Mouse (Mus musculus) midbrain, embryonic 11.5 days (tissue): ENCODE results near the gene Lkaaear1. TPM values are rescaled to one million over a fixed set of nuclear protein-coding genes. Genes with fewer than 3 reads are reported as not detected.

Experiments used
- ATAC-seq: fragments of 200-750 bp; cut with Nextera tagmentation; 2 replicates; pipeline ENCODE4 v1.8.0; 2017; ENCODE audit warnings: moderate TSS enrichment, moderate library complexity; ENCODE audit not compliant: low FRiP score
- DNase-seq: peaks from one replicate; pipeline ENCODE4 v3.0.0; 2015; ENCODE audit warnings: low spot score; ENCODE audit errors: missing footprints
- H3K27ac ChIP-seq: fragments of 300-500 bp; sonication (generic); 2 replicates; pipeline ENCODE4 v1.5.1; 2014; ENCODE audit warnings: low read depth, low read length
- H3K27me3 ChIP-seq: fragments of 300-500 bp; sonication (generic); 2 replicates; pipeline ENCODE4 v1.6.1; 2014; ENCODE audit warnings: mild to moderate bottlenecking, low read length, moderate library complexity, mixed read lengths; ENCODE audit not compliant: control insufficient read depth, insufficient read depth
- H3K36me3 ChIP-seq: fragments of 300-500 bp; sonication (generic); 2 replicates; pipeline ENCODE4 v1.6.1; 2014; ENCODE audit warnings: mild to moderate bottlenecking, low read length, moderate library complexity, mixed read lengths; ENCODE audit not compliant: control insufficient read depth, insufficient read depth
- H3K4me1 ChIP-seq: fragments of 300-500 bp; sonication (generic); 2 replicates; pipeline ENCODE4 v1.6.1; 2014; ENCODE audit warnings: low read length; ENCODE audit not compliant: control insufficient read depth, insufficient read depth
- H3K4me2 ChIP-seq: fragments of 300-500 bp; sonication (generic); 2 replicates; pipeline ENCODE4 v1.6.1; 2014; ENCODE audit warnings: mild to moderate bottlenecking, moderate library complexity
- H3K4me3 ChIP-seq: fragments of 300-500 bp; sonication (generic); 2 replicates; pipeline ENCODE4 v1.5.1; 2014; ENCODE audit warnings: low read depth, low read length
- H3K9ac ChIP-seq: fragments of 300-500 bp; sonication (generic); 2 replicates; pipeline ENCODE4 v1.6.1; 2014; ENCODE audit warnings: low read length
- H3K9me3 ChIP-seq: fragments of 300-500 bp; sonication (generic); 2 replicates; pipeline ENCODE4 v1.6.1; 2016; ENCODE audit warnings: low read length; ENCODE audit not compliant: control insufficient read depth
- WGBS: fragments of 180-500 bp; shearing (Covaris S2); extraction: QIAGEN DNeasy Blood & Tissue Kit; methylation state at CpG from one replicate; pipeline ENCODE4 v1.1.7; 2014; 5-methylcytosine and 5-hydroxymethylcytosine counted together
- polyA plus RNA-seq: library from polyadenylated mRNA; unstranded; fragments of >200 nt; fragmentation: Nextera tagmentation; extraction: Ambion mirVana; gene quantifications from 2 replicates; pipeline ENCODE4 v1.2.1, GENCODE M21; 2014

Gene Lkaaear1
- polyA plus RNA-seq, 1 experiment from 2014 or later, result not detected

GRCm38 (mm10) chr2:181677755-181678098 is 20.5 kb downstream of the Lkaaear1 start:
- WGBS, result 62% methylated on average over 3 of the region's 3 CpGs
- no peak overlapping the region for H3K27ac ChIP-seq
- H3K36me3 ChIP-seq, result no peaks in the 10 kb centered on the region
- no peak overlapping the region for H3K9ac ChIP-seq
- ATAC-seq (no peak), DNase-seq (no peak)
- H3K4me1 ChIP-seq, result peaks cover 16% of the 10 kb centered on the region
- H3K4me2 ChIP-seq, result no peak overlapping the region
- no peaks in the 10 kb centered on the region for H3K9me3 ChIP-seq
- no peak overlapping the region for H3K4me3 ChIP-seq
- H3K27me3 ChIP-seq, result peaks cover 12% of the 10 kb centered on the region

GRCm38 (mm10) chr2:181677096-181677754 is 21.0 kb downstream of the Lkaaear1 start:
- Histone ChIP-seq H3K27me3 (peaks cover 17% of the 10 kb centered on the region), H3K9me3 (no peaks in the 10 kb centered on the region), H3K4me3 (no peak overlapping the region), H3K9ac (no peak overlapping the region), H3K36me3 (no peaks in the 10 kb centered on the region), H3K4me1 (peaks cover 16% of the 10 kb centered on the region), H3K4me2 (no peak overlapping the region), H3K27ac (no peak overlapping the region)
- ATAC-seq (no peak), DNase-seq (no peak)
- WGBS, result 61% methylated on average over 5 of the region's 5 CpGs

GRCm38 (mm10) chr2:181676424-181676823 is 21.8 kb downstream of the Lkaaear1 start:
- H3K27ac ChIP-seq, result no peak overlapping the region
- ATAC-seq (no peak), DNase-seq (no peak)

GRCm38 (mm10) chr2:181675454-181675853 is 22.8 kb downstream of the Lkaaear1 start:
- DNase-seq (peak; percentile 93), ATAC-seq (peak; percentile 40; the same call in 1 of the 2 replicates)
- 4% methylated on average over 14 of the region's 14 CpGs for WGBS
- Histone ChIP-seq H3K9ac (peak overlapping the region; percentile 40; the same call in 1 of the 2 replicates), H3K9me3 (no peaks in the 10 kb centered on the region), H3K36me3 (no peaks in the 10 kb centered on the region), H3K27ac (no peak overlapping the region), H3K4me1 (peaks cover 14% of the 10 kb centered on the region), H3K4me3 (no peak overlapping the region), H3K4me2 (peak overlapping the region; percentile 32), H3K27me3 (peaks cover 34% of the 10 kb centered on the region)

More at GRCm38 (mm10) chr2:181676424-181676823, 21.8 kb downstream of the Lkaaear1 start:
- Histone ChIP-seq H3K9ac (no peak overlapping the region), H3K27me3 (peaks cover 25% of the 10 kb centered on the region), H3K9me3 (no peaks in the 10 kb centered on the region), H3K36me3 (no peaks in the 10 kb centered on the region), H3K4me1 (peaks cover 16% of the 10 kb centered on the region), H3K4me3 (no peak overlapping the region), H3K4me2 (no peak overlapping the region)
- WGBS, result 33% methylated on average over 2 of the region's 2 CpGs

- Histone ChIP-seq H3K27ac (no peak overlapping the region), H3K9ac (no peak overlapping the region), H3K4me3 (no peak overlapping the region), H3K9me3 (no peaks in the 10 kb centered on the region), H3K4me2 (no peak overlapping the region), H3K27me3 (peaks cover 39% of the 10 kb centered on the region), H3K36me3 (no peaks in the 10 kb centered on the region), H3K4me1 (peaks cover 13% of the 10 kb centered on the region)
- 82% methylated on average over 4 of the region's 4 CpGs for WGBS
- no peak for ATAC-seq
- DNase-seq, result no peak
Observed at GRCm38 (mm10) chr2:181674934-181675333, 23.3 kb downstream of the Lkaaear1 start.

GRCm38 (mm10) chr2:181673501-181673900 is 24.7 kb downstream of the Lkaaear1 start:
- Histone ChIP-seq H3K27me3 (peaks cover 53% of the 10 kb centered on the region), H3K4me2 (no peak overlapping the region), H3K4me3 (no peak overlapping the region), H3K9ac (no peak overlapping the region), H3K27ac (no peak overlapping the region), H3K36me3 (no peaks in the 10 kb centered on the region), H3K9me3 (no peaks in the 10 kb centered on the region), H3K4me1 (peaks cover 9% of the 10 kb centered on the region)
- DNase-seq (no peak), ATAC-seq (no peak)
- 46% methylated on average over 1 of the region's 1 CpGs for WGBS

GRCm38 (mm10) chr2:181671984-181672383 is 26.3 kb downstream of the Lkaaear1 start:
- H3K4me3 ChIP-seq, result no peak overlapping the region
- H3K9ac ChIP-seq, result no peak overlapping the region
- DNase-seq, result peak; percentile 84
- H3K27ac ChIP-seq, result no peak overlapping the region
- ATAC-seq, result no peak
- peaks cover 9% of the 10 kb centered on the region for H3K4me1 ChIP-seq
- 23% methylated on average over 7 of the region's 7 CpGs for WGBS
- no peaks in the 10 kb centered on the region for H3K36me3 ChIP-seq
- H3K9me3 ChIP-seq, result no peaks in the 10 kb centered on the region
- H3K4me2 ChIP-seq, result no peak overlapping the region
- H3K27me3 ChIP-seq, result peaks cover 57% of the 10 kb centered on the region

GRCm38 (mm10) chr2:181671326-181671725 is 26.9 kb downstream of the Lkaaear1 start, which contains the start of gene Sox18:
TSS of gene Sox18 (minus strand) at chr2:181671640.
- H3K4me3 ChIP-seq, result peak within 1 kb of the TSS; percentile 26
- H3K9me3 ChIP-seq, result no peaks in the 10 kb centered on the region
- peaks cover 57% of the 10 kb centered on the region for H3K27me3 ChIP-seq
- H3K9ac ChIP-seq, result no peak within 1 kb of the TSS
- WGBS, result under 1% methylated on average over 43 of the region's 43 CpGs
- DNase-seq (no peak), ATAC-seq (no peak)
- peaks cover 9% of the 10 kb centered on the region for H3K4me1 ChIP-seq
- H3K4me2 ChIP-seq, result peak within 1 kb of the TSS; percentile 36
- no peak within 1 kb of the TSS for H3K27ac ChIP-seq
- H3K36me3 ChIP-seq, result no peaks in the 10 kb centered on the region

GRCm38 (mm10) chr2:181670913-181671311 is 27.3 kb downstream of the Lkaaear1 start:
- no peaks in the 10 kb centered on the region for H3K36me3 ChIP-seq

More at GRCm38 (mm10) chr2:181670913-181671311, 27.3 kb downstream of the Lkaaear1 start:
- peak overlapping the region; percentile 26 for H3K4me3 ChIP-seq
- no peak overlapping the region for H3K27ac ChIP-seq
- H3K9ac ChIP-seq, result no peak overlapping the region
- ATAC-seq (no peak), DNase-seq (peak; percentile 94)
- WGBS, result 2% methylated on average over 40 of the region's 41 CpGs
- peak overlapping the region; percentile 36 for H3K4me2 ChIP-seq
- peaks cover 57% of the 10 kb centered on the region for H3K27me3 ChIP-seq
- H3K9me3 ChIP-seq, result no peaks in the 10 kb centered on the region
- peaks cover 9% of the 10 kb centered on the region for H3K4me1 ChIP-seq
